Mouse (Mus musculus): ENCODE data around the gene Anapc2. TPM values are rescaled to one million over a fixed set of nuclear protein-coding genes. Genes with fewer than 3 reads are reported as not detected.
A peak's percentile ranks its signal among the peaks of the same experiment; 100 is the strongest.

Anapc2 gene
- total RNA-seq, 2 experiments from 2014 or later, result 85.1 to 86.5 TPM

DNA sequence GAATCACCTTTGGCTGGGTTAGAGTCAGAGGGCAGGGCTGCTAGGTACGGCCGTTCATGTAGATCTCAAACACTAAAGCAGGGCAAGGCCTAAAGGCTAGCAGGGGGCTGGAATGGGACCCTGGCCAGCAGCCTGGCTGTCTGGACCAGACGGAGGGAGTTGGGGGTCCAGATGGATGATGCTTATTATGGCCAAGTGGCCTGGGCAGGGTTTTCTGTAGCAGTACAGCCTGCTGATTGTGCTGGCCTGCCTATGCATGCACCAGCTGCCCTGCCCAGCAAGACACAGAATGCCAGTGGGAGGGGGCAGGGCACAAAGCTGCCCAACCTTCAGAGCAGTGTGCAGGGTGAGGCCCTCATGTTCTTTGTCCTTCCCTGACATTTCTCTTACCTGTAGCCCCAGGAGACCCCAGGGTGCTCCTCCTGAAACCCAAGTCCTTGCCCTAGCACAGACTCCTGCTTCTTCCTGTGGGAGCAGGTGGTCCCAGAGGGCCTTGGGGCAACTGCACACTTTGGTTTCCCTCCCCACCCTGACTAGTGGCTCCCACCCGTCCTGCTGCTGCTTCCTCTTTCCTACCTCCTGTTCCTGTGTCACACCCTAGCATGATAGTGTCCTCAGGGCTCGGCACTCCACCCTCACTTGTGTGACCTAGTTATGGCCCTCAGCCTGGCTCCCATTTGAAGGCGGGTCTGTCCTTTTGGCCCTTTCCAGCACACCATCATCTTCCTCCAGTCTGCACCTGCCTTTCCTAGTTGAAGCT, 6.2 kb upstream of the Anapc2 start:
- no peak for DNase-seq (ENCODE audit: extremely low spot score in 1 of 2, low spot score in 1 of 2)

DNA sequence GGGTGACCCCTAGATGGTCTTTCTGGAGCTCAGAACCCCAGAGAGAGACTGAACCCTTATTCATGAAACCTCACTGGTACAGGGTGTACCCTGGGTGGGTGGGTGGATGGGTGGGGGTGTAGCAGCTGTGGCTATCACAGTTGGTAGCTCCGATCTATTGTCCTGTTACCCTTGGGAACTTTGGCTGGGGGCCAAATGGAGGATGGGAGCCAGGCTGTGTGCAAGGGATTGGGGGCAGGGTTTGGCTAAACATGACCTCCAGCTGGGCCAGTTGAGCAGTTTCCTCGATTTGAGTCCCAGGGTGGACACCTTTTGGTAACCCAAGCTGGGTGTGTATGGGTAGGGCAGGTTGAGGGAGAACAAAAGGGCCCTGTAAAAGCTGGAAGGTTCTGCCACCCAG, 5.6 kb upstream of the Anapc2 start:
- DNase-seq (ENCODE audit: extremely low spot score in 1 of 2, low spot score in 1 of 2), result no peak

DNA sequence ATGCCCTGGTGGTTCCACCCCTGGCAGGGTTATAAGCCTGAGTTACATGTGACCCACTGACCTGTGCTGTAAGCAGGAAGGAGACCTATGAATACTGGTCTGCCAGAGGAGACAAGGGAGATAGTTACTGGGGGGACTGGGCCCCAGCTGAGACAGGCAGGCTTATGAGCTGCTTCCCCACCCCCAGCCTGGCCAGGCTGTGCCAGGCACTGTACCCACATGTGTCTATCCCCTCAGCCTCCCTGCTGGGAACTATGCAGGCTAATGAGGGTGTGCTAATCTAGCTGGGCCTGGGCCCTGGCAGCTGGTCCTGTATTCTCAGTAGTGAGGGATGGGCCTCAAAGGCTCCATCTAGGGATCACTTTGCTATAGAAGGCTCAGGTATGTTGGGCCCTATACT, 5.0 kb upstream of the Anapc2 start:
- no peak for DNase-seq (ENCODE audit: extremely low spot score in 1 of 2, low spot score in 1 of 2)

DNA sequence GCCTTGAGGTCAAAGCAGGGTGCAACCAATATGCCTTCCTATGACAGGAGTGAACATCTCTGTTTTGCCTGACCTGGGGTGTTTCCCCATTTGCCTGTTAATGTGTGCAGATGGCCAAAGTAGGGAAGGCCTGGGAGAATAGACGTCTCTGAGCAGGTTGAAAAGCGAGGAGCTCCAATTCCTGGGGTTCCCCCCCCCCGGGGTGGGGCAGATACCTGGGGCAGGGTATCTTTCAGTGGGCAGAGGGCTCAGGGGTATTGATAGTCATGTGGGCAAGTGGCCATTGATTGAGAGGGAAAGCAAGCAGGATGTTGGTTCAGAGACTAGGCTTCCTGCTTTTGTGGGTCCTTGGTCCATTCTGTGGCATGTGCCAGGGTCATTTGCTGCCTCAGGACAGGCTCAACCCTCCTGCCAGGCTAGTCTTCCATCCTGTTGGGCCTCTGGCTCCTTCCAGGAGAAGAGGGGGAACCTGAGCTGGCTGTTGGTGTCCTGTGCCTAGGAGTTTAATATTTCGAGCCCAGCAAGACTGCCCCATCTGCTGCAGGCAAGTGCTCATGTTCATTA, 4.5 kb upstream of the Anapc2 start:
- DNase-seq (ENCODE audit: extremely low spot score in 1 of 2, low spot score in 1 of 2), result no peak

DNA sequence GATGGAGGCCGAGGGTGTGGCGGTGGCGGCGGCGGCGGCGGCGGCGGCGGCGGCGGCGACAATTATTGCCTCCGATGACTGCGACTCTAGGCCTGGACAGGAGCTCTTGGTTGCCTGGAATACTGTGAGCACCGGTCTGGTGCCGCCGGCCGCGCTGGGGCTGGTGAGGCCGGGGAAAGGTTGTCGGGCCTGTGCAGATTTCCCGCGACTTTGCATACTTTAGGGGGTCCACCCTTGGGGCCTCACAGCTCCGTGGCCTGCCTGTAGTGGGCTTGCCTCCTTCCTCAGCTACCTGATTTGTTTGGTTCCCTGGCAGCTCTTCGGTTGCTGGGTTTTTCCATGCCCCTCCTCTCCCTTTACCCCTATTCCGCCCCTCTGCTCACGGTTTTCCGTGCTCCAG, 237 bp downstream of the Anapc2 start:
- DNase-seq (ENCODE audit: extremely low spot score in 1 of 2, low spot score in 1 of 2), result no peak

DNA sequence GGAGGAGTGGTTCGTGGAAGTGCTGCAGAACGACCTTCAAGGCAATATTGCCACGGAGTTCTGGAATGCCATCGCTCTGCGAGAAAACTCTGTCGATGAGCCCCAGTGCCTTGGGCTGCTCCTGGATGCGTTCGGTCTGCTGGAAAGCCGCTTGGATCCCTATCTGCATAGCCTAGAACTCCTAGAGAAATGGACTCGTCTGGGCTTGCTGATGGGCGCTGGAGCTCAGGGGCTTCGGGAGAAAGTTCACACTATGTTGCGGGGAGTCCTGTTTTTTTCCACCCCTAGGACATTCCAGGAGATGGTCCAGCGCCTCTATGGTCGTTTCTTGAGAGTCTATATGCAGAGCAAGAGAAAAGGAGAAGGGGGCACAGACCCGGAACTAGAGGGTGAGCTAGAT, 732 bp downstream of the Anapc2 start:
- DNase-seq (ENCODE audit: extremely low spot score in 1 of 2, low spot score in 1 of 2), result no peak

DNA sequence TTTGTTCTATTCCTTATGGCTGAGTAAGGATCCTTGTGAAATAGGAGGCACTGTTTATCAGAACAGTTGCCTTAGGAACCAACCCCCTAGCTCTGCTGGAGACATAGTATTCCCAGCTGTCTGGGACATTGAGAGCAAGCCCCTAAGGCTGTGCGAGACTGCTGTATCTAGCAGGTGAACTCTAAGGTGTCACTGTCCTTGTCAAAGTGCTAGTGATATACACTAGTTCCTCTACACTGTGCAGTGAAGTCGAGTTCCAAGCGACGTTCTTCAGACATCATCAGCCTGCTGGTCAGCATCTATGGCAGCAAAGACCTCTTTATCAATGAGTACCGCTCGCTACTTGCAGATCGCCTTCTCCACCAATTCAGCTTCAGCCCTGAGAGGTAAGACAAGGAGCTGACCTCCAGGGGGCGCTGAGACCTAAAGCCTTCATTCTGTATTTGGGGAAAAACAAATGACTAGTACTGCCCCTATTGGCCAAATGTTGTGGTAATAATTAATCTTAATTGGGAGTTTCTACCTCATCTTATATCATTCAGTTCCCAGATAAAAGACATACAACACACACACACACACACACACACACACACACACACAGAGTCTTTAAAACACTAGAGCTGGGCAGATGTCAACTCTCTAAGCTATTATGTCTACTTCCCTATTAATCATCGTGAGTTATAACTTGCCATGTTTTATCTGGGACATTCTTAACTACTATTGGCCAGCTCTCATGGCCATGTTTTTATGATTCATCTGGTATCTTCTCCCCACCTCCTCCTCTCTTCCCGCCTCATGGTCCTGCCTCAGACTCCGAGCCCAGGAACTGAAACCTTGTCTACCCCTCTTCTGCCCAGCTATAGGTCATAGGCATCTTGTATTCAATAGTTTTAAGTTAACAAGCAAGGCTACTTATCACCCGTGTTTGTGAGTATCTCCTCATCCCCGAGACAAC, 6.9 kb downstream of the Anapc2 start:
- DNase-seq (ENCODE audit: extremely low spot score in 1 of 2, low spot score in 1 of 2), result peak; percentile 72 to 93

DNA sequence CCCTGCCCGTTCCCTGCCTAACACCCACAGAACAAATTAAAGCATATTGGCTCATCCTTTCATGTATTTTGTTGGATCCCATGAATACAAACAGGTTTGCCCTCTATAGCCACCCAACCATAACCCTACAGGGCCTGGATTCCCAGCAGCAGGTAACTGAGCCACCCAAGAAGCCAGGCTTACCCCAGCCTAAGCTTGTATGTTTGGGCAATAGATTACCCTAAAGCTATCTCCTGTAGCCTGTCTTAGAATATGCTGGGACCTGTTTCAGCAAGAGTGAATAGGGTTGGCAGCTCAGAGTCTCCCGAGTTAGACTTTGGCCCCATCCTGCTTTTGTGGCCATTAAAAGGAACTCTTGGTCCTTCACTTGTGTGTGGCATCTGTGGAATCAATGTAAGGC, 13.3 kb downstream of the Anapc2 start:
- DNase-seq (ENCODE audit: extremely low spot score in 1 of 2, low spot score in 1 of 2), result no peak

DNA sequence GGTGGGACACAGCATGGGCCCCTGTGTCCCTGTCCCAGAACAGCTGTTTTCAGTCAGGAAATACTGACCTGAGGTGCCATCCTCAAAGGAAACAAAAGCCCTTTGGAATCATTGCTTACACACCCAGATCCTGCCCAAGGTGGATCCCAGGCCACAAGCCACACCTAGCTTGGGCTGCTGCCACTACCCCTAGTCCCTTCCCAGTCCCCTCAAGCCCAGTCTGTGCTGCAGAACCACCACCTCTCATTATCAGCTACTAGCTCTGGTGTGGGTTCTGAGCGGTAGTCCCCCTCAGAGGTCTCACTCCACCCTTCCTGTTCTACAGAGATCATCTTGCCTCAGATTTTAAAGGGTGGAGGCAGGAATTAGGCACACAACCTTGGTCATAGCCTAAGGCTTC, 14.0 kb downstream of the Anapc2 start:
- no peak for DNase-seq (ENCODE audit: extremely low spot score in 1 of 2, low spot score in 1 of 2)

DNA sequence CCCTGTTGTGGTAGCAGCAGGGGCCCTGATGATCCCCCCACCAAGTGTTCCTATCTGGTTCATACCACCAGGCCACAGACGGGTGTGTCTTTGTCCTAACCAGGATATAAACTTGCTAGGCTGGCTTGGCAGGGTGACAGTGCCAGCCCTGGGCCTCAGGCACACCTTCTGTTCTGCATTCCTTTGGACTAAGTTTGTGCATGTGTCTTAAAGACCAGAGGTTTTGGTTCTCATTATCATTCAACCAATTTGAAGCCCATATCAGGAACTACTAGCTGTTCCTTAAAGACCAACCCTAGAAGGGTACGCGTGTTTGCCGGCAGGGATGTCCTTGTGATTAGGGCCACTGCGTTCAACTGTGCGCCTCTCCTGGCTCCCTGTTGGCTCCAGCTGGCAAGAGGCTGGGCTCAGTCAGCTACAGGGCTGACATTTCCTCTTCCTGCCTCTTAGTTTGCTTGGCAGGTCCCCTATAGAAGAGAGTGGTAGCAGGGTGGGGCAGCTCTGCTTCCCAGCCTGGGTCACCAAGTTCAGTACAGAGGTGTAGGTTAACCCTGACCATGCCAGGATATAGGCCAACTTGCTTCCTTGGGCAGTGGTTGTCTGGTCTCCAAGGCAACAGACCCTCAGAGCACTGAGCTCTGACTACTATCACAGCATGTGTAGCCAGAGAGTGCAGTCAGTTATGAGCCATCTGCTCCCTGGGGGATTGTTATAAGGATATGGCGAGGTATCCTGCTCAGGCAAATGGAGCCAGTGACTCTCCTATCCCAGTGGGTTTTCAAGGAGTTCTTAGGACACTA, 14.8 kb downstream of the Anapc2 start:
- no peak for DNase-seq (ENCODE audit: extremely low spot score in 1 of 2, low spot score in 1 of 2)

DNA sequence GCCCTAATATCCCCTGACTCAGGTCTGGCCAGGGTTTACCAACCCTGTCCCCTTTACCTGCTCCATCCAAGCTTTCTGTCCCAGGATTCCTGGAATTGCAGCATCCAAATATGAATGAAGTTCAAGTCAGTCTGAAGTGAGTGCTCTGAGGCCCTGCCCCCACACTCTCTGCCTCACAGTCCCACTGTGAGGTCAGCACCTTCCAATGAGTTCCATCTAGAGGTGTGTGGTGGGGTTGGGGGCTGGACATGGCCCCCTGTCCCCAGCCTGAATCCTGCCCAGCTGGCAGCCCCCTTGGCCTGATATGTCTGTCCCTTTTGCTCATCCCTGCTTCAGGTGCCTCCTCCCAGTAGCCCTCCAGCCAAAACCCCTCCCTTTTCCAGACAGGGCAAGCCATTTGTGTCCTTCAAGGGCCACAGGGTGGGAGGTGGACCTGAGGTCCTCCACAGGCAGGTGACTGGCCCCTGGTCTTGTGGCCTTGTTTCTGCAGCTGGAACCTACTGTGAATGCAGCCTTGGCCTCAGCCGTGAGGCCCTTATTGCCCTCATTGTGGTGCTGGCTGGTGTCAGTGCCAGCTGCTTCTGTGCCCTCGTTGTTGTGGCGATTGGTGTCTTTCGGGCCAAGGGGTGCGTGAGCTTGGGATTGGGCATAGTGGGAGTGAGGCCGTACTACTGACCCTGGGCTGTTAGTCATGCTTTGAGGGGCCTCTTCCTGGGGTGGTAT, 15.8 kb downstream of the Anapc2 start, which contains the start of gene Tmem210:
TSS of gene Tmem210 (plus strand) at position 219 of the 723 bp plus-strand sequence.
- DNase-seq (ENCODE audit: extremely low spot score in 1 of 2, low spot score in 1 of 2), result no peak

DNA sequence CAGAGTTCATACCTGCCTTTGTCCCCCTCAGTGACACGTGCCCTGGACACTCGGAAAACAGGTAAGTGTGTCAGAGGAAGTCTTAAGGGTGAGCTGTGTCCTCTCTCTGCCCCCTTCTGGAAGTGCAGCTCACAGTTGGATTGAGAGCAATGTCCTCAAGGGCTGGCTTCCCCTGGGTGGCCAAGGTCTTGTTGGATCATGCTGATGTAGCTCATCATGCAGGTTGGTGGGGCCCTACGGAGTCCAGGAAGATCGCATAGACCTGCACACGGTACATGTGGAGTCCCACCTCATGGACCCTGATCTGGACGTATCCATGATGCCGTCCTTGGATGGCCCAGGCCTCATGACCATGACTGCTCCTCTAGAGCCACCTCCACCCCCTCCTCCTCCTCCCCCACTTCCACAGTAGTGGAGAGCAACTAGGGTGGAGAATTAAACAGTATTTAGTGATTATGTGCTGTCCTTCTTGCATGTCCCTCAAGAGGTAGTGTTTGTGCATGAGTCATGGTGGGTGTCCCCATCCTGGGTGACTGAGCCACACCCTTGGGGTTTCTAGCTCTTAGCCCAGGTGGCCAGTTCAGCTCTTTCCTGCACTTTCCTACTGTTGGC, 16.6 kb downstream of the Anapc2 start:
- no peak for DNase-seq (ENCODE audit: extremely low spot score in 1 of 2, low spot score in 1 of 2)

DNA sequence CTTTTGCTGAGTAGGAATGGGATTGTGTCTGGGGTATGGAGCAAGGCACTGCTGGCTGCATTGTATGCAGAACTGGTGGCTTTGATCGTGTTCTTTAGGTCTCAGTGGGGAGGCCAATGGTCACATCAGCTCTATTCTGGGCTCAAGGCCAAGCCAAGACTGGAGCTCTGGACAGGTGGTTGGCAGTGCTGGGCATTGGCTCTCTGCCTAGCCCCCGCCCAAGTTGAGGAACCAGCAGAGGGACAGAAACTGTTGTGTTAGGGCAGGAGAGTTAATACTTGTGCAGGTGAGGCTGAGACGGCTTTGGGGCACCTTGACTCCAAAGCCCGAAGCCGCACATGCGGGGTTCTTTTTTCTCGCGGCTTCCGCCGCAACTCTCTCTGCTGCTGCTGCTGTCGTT, 17.4 kb downstream of the Anapc2 start, which contains the start of gene Lrrc26:
TSS of gene Lrrc26 (plus strand) at position 265 of the 400 bp plus-strand sequence.
- no peak for DNase-seq (ENCODE audit: extremely low spot score in 1 of 2, low spot score in 1 of 2)

DNA sequence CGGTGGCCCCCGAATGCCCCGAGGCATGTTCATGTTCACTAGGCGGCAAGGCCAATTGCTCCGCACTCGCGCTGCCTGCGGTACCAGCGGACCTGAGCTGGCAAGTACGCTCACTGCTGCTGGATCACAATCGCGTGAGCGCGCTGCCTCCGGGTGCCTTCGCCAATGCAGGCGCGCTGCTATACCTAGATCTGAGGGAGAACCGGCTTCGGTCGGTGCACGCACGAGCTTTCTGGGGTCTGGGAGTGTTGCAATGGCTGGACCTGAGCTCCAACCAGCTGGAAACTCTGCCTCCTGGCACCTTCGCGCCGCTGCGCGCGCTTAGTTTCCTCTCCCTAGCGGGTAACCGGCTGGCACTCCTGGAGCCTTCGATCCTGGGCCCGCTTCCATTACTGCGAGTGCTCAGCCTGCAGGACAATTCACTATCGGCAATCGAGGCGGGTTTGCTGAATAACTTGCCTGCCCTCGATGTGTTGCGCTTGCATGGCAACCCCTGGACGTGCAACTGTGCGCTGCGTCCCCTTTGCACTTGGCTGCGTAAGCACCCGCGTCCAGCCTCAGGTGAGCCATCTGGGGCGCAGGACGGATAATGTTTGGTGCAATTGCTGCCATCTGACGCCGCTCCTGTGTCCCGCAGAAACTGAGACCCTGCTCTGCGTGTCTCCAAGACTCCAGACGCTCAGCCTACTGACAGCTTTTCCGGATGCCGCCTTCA, 18.0 kb downstream of the Anapc2 start:
- peak; percentile 52 to 70 for DNase-seq (ENCODE audit: extremely low spot score in 1 of 2, low spot score in 1 of 2)

DNA sequence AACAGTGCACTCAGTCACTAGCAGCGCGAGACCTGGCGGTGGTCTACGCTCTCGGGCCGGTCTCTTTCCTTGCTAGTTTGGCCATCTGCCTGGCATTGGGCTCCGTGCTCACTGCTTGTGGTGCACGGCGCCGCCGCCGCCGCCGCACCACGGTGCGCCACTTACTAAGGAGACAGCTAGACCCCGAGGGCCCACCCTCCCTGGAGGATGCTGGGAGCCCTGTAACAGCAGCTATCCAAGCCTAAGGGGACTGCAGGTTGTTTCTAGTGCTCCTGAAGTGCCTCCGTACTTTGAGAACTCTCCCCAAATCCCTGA, 18.5 kb downstream of the Anapc2 start:
- DNase-seq (ENCODE audit: extremely low spot score in 1 of 2, low spot score in 1 of 2), result peak in 1 of 2 experiments; percentile 53

DNA sequence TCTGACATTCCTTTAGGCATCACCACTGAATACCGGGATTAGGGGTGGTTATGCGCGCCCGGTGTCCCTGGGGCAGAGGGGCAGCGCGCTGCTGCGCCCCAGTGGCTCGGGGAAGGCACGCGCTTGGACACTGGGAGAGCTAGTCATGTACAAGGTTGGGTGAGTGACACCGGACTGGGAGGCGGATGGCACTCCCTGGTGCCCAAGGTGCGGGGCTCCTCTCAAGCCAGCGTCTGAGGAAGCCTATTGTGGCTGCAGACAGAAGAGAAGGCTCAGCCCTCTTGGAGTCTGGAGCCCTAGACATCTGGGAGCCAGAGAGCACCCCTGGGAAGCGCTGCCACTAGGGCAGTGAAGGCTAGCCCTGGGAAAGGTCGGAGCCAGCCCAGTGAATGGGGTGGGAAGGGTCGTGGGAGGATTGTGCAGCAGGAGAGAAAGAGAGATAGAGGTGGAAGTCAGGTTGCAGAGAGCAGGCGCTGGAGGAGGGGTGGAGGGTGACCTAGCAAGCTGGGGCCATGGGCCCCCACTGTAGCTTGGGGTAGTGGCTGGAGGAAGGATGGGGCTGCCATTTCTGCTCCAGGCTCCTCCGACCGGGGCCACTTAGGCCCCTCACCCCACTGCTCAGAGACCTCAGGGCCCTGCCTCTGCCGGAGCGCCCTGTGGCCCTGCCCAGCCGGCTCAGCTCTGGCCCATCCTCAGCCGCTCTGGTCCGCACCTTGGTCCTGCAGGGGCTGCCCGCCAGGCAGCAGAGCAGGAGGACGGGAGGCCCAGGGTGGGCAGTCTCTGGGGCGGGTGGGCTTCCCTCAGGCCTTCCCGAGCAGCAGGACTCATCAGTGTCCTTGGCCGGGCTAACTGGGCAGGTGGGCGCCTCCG, 19.1 kb downstream of the Anapc2 start:
- DNase-seq (ENCODE audit: extremely low spot score in 1 of 2, low spot score in 1 of 2), result no peak

DNA sequence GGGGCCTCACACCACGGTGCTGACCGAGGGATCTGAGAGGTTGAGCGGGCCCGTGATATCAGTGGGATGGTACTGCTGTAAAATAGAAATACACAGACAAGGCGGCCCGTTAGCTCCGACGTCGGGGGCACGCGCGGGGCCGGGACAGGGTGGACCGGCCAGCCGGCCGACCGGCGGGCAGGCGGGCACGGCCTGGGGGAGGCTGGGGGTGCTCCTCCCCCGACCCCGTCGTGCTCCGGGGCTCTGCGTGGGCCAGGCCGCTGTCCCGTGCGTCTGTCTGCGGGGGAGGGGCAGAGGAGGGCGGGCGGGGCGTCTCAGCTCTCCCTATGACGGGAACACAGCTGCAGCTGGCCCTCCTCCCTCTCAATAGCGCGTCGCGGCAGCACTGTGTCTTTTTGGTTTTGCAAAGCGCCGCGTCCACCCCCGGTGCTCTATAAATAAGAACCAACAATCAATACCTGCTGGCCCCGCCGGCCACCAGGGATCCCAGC, 19.8 kb downstream of the Anapc2 start:
- no peak for DNase-seq (ENCODE audit: extremely low spot score in 1 of 2, low spot score in 1 of 2)

DNA sequence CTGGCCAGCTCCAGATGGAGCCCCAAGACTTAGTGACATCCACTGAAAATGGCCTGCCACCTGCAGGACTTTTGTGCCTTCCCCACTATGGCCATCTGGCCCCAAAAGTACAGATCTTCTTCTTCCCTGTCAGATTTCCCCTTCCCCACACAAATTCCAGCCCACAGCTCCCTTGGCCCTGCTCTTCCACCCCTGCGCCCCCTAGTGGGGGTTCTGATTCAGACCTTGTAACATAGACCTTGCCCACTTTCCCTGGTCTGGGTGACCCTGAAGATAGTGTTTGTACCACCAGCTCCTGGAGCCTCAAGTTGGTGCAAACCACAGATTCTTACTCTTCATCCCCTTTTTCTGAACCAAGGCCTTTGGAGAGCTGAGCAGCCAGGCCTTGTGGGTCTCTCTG, 20.6 kb downstream of the Anapc2 start:
- DNase-seq (ENCODE audit: extremely low spot score in 1 of 2, low spot score in 1 of 2), result peak; percentile 72 to 89

Measured in layer of hippocampus, postnatal 25 days (tissue).